Mouse (Mus musculus) small intestine, adult 2 months (tissue): Measurements from ENCODE around the gene Tsen15. TPM values are rescaled to one million over a fixed set of nuclear protein-coding genes. Genes with fewer than 3 reads are reported as not detected.
A peak's percentile ranks its signal among the peaks of the same experiment; 100 is the strongest.

Experiments
- H3K27ac ChIP-seq: fragments of 200-500 bp; 2 replicates; pipeline ENCODE4 v1.5.1; 2012; ENCODE audit warnings: low read depth, low read length, control low read depth, inconsistent platforms; ENCODE audit not compliant: insufficient read depth
- H3K27me3 ChIP-seq: fragments of 200-500 bp; 2 replicates; pipeline ENCODE4 v1.6.1; 2012; ENCODE audit warnings: mild to moderate bottlenecking, moderate library complexity, low read length, inconsistent platforms; ENCODE audit not compliant: control insufficient read depth, insufficient read depth
- H3K36me3 ChIP-seq: fragments of 200-500 bp; 2 replicates; pipeline ENCODE4 v1.6.1; 2012; ENCODE audit warnings: mild to moderate bottlenecking, low read length, control low read depth, inconsistent platforms; ENCODE audit not compliant: control insufficient read depth, insufficient read depth
- H3K4me1 ChIP-seq: fragments of 200-500 bp; 2 replicates; pipeline ENCODE4 v1.6.1; 2012; ENCODE audit warnings: low read length, inconsistent platforms, mixed read lengths; ENCODE audit not compliant: control insufficient read depth, insufficient read depth, insufficient read length
- H3K4me3 ChIP-seq: fragments of 200-500 bp; 2 replicates; pipeline ENCODE4 v1.5.1; 2012; ENCODE audit warnings: low read depth, mild to moderate bottlenecking, control low read depth, inconsistent platforms, low read length, moderate library complexity
- CTCF ChIP-seq: fragments of 200-500 bp; IDR thresholded peaks from 2 replicates; pipeline ENCODE4 v1.5.1; 2012; ENCODE audit warnings: low read depth, mild to moderate bottlenecking, control low read depth, inconsistent platforms, low read length, moderate library complexity, mixed read lengths; ENCODE audit not compliant: insufficient replicate concordance, insufficient read length; ENCODE audit errors: extremely low read depth
- POLR2A ChIP-seq: fragments of 200-500 bp; IDR thresholded peaks from 2 replicates; pipeline ENCODE4 v1.6.1; 2012; ENCODE audit warnings: low read depth, mild to moderate bottlenecking, control low read depth, inconsistent platforms, low read length, moderate library complexity
- WGBS: fragments of 180-500 bp; shearing (Covaris S2); methylation state at CpG from one replicate; pipeline ENCODE4 v1.1.7; 2018; 5-methylcytosine and 5-hydroxymethylcytosine counted together
- polyA plus RNA-seq: library from polyadenylated mRNA; depleted of rRNA; stranded (reverse); fragments of >200 nt; gene quantifications from 2 replicates; pipeline ENCODE4 v1.2.3, GENCODE M21; 2012; rRNA removed

The Tsen15 gene
- polyA plus RNA-seq = 1.4 and 2.0 TPM in 2 replicates

DNA sequence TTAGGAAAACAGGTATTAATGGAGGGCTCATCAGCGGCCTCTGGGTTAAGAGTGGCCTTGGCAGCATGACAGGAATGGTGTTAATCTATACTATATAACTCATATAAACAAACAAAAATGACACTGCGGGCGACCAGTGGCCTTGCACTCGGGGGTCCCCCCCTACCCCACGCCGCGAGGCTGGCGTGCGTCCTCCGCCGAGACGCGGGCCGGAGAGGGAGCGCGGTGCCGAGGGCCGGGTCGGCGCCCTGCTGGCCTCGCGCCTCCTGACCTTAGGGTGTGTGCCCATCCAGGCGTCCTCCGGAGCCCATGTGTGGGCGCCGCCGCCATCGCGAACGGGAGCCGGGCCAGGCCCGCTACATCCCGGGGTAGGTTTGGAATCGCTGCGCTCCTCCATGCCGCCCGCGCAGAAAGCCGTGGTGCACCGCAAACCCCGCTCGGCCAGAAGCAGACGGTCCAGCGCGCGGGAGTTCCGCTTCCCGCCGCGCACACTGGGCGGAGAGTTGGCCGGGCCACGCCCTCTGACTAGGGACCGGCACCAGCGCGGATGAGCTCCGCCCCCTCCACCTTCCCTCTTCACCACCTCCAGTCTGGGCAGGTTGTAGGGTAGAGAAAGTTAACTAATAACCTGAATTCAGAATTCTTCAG, at the start of gene Tsen15:
Gene Tsen15, minus strand, starts transcription at position 501 of the 648 bp plus-strand sequence.
- H3K27me3 ChIP-seq = no peaks in the 10 kb centered on the region
- TF ChIP-seq POLR2A = peak; percentile 59
- TF ChIP-seq CTCF = no peak
- peaks cover 2% of the 10 kb centered on the region; the same call in 1 of the 2 replicates for H3K4me1 ChIP-seq
- under 1% methylated on average over 57 of the region's 57 CpGs for whole genome bisulfite sequencing
- H3K27ac ChIP-seq = no peak within 1 kb of the TSS
- H3K36me3 ChIP-seq = no peaks in the 10 kb centered on the region
- H3K4me3 ChIP-seq = peak within 1 kb of the TSS; percentile 95

DNA sequence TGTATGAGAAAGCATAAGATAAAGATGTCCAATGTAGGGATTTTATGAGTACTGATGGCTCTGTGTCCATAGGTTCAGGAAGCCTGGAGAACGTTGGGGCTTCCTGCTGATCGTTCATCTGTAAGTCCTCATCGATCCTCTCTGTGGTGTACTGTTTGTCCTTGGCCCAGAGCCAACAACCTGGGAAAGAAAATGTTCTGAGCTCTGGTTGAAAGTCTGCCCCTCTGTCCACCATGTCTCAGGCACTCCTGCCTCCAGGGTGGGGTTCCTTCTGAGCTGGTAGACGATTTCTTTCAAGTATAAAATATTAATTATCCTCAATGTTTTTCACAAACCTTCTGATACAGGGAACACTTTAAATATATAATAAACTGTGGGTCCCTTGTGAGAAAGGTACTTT, 47.7 kb upstream of the Tsen15 start:
- TF ChIP-seq POLR2A (no peak), CTCF (no peak)
- Histone ChIP-seq H3K27me3 (no peaks in the 10 kb centered on the region), H3K36me3 (no peaks in the 10 kb centered on the region), H3K4me3 (no peak overlapping the region), H3K27ac (no peak overlapping the region), H3K4me1 (no peaks in the 10 kb centered on the region)
- WGBS = 41% methylated on average over 4 of the region's 4 CpGs

DNA sequence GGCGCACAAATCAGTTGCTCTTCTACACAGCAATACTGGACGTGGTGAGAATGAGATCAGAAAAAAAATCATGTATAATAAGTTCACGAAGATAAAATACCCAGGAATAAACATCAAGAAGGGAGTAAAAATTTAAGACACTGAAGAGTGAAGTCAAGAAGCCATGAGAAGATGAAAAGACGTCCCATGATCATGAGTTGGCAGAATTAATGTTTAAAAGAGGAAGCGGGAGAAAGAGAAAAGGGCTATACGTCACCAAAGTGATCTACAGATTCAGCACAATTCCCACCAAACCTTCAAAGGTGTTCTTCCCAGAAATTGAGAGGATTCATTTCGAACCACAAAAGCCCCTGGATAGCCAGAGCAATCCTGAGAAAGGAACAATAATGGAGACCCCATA, 43.3 kb upstream of the Tsen15 start:
- H3K27me3 ChIP-seq = no peaks in the 10 kb centered on the region
- no peak for TF ChIP-seq CTCF
- no peak for TF ChIP-seq POLR2A
- WGBS = 75% methylated on average over 7 of the region's 7 CpGs
- H3K4me1 ChIP-seq = no peaks in the 10 kb centered on the region
- H3K27ac ChIP-seq = no peak overlapping the region
- no peak overlapping the region for H3K4me3 ChIP-seq
- no peaks in the 10 kb centered on the region for H3K36me3 ChIP-seq

GRCm38 (mm10) chr1:152427912-152428581, 41.6 kb upstream of the Tsen15 start:
- no peak for TF ChIP-seq POLR2A
- TF ChIP-seq CTCF = no peak
- Histone ChIP-seq H3K4me1 (no peaks in the 10 kb centered on the region), H3K36me3 (no peaks in the 10 kb centered on the region), H3K27ac (no peak overlapping the region), H3K4me3 (no peak overlapping the region), H3K27me3 (no peaks in the 10 kb centered on the region)
- WGBS = 48% methylated on average over 12 of the region's 12 CpGs

DNA sequence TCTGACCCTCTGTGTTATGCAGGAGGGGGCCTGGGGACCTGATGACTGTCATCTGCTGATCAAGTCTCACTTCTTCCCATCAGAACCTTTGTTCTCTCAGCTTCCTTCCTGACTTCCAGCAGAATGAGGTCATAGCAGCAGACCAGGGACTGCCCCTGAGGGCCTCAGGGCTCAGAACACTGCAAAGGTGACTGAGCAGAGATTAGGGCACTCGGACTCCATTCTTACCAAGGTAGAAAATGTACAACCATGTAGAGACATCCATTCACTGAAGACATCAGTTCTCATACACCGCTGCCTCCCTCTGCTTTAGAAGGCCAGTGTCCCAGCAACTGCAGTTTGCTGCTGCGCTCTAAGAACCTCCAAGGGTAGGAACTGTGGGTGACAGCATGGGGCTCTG, 36.6 kb upstream of the Tsen15 start:
- H3K27ac ChIP-seq = no peak overlapping the region
- H3K36me3 ChIP-seq = no peaks in the 10 kb centered on the region
- H3K4me3 ChIP-seq = no peak overlapping the region
- 82% methylated on average over 3 of the region's 3 CpGs for WGBS
- no peaks in the 10 kb centered on the region for H3K4me1 ChIP-seq
- TF ChIP-seq POLR2A (no peak), CTCF (no peak)
- no peaks in the 10 kb centered on the region for H3K27me3 ChIP-seq

- Histone ChIP-seq H3K27me3 (no peaks in the 10 kb centered on the region), H3K4me3 (no peak overlapping the region), H3K4me1 (no peaks in the 10 kb centered on the region), H3K27ac (no peak overlapping the region), H3K36me3 (no peaks in the 10 kb centered on the region)
- 75% methylated on average over 3 of the region's 3 CpGs for WGBS
- TF ChIP-seq CTCF (no peak), POLR2A (no peak)
Measured at GRCm38 (mm10) chr1:152422295-152422694, 35.8 kb upstream of the Tsen15 start.

DNA sequence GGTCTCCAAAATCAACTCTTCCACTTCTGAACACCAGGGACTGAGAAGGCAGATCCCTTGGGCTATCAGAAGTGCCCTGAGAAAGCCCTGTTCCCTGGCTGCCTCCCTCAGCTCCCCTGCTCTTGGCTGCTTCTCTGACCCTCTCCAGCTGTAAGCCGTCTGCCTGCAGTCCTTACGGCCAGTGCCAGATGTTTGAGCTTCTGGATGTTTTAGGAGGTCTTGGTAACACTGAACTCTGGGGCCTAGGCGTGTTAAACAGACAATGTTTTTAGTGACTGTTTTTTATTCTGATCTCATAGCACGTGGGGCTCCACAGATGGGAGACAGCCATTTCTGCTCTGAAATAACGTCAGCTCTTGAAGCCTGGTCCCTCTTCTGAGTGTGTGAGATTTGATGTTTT, 31.1 kb upstream of the Tsen15 start:
- WGBS = 45% methylated on average over 5 of the region's 5 CpGs
- TF ChIP-seq CTCF = no peak
- no peak for TF ChIP-seq POLR2A
- Histone ChIP-seq H3K4me1 (no peaks in the 10 kb centered on the region), H3K27me3 (no peaks in the 10 kb centered on the region), H3K36me3 (no peaks in the 10 kb centered on the region), H3K4me3 (no peak overlapping the region), H3K27ac (no peak overlapping the region)

DNA sequence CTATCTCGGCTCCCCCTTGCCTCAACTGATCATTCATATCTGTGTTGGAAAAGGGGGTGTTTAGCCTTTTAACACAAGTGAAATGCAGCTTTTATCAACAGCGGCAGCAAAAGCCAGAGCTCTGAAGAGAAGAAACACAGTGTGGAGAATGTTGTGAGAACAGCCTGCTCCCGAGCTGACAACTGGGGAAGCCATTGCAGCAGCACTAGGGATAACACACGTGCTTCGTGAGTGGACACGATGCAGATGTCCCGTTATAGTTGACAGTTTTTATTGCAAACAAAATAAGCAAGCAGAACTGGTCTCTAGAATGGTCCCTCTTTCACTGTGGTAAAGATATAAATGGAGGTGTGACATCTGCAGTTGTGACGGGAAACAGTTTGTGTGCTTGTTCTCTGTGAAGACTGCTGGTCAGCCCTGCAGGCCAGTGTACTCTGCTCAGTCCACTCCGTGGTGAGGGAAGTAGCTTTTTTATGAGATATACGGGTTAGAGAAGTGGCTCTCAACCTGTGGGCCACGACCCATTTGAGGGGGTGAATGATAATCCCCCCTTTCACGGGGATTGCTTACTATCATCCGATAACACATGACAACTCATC, 29.9 kb upstream of the Tsen15 start:
- no peak for TF ChIP-seq POLR2A
- TF ChIP-seq CTCF = no peak
- 74% methylated on average over 13 of the region's 13 CpGs for WGBS

More for the DNA sequence above, 29.9 kb upstream of the Tsen15 start:
- H3K27ac ChIP-seq = no peak overlapping the region
- no peaks in the 10 kb centered on the region for H3K36me3 ChIP-seq
- H3K27me3 ChIP-seq = no peaks in the 10 kb centered on the region
- H3K4me3 ChIP-seq = no peak overlapping the region
- H3K4me1 ChIP-seq = no peaks in the 10 kb centered on the region
